In the genomic region with DNA sequence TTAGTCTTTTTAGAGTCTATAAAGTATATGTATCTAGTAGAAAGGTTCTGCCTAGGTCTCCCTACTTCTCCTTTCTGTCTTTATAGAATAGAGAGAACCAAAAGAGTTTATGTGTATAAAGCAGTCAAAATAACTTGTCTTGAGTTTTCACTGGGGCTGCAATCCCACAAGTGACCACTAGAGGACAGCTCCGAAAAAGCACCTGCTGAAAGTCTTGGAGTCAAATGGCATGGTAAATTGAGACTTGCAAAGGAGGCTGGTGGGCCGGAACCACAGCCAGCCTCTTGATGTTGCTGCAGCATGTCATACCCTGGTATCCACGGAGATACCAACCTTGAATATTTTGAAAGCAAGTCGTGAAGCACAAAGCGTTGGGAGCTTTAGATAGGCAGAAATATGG, we compare ENCODE assay signal across 9 mouse cellular contexts. TPM values are rescaled to one million over a fixed set of nuclear protein-coding genes. Genes with fewer than 3 reads are reported as not detected.
A peak's percentile ranks its signal among the peaks of the same experiment; 100 is the strongest.
DNase-seq lines count a peak whose midpoint lies in the region; ATAC-seq and TF ChIP-seq lines count a peak whose summit lies in the region.
"Had no signal": no experiment of that assay in that cellular context is flagged by ENCODE, and none has a peak within 500 bp of the region (broad histone marks: within the 10 kb centered on the region; RNA-seq: fewer than 3 reads in every experiment).

No protein-coding gene starts in this region.

- DNase-seq in cerebellum, adult 18-20 months: peak; percentile 18 to 55
- peak; percentile 8 for DNase-seq in 3134 (ENCODE audit: extremely low read depth, insufficient read length, low spot score)
- DNase-seq in embryo, embryonic 9.5 days (ENCODE audit: extremely low spot score): peak; percentile 51
- DNase-seq in kidney, postnatal 0 days (ENCODE audit: low spot score): peak; percentile 56
- peak; percentile 30 to 75 for DNase-seq in spleen, postnatal 4 days (ENCODE audit: low spot score in 2 of 2)

- no peak for ATAC-seq in cerebellum, adult (ENCODE audit: insufficient number of reproducible peaks, low FRiP score, low TSS enrichment)
- peak; percentile 63 for ATAC-seq in activated CD4-positive, CD25-positive, alpha-beta regulatory T cell, adult 4 months
- no peak for ATAC-seq in kidney, postnatal 0 days (replicated peaks; ENCODE audit: low FRiP score, low read depth)
- ATAC-seq in megakaryocyte, adult 5-6 weeks (ENCODE audit: poor library complexity, severe bottlenecking): peak; percentile 68

- H3K27me3 ChIP-seq in kidney, postnatal 0 days (ENCODE audit: insufficient read depth, low read length): no peaks in the 10 kb centered on the region

- H3K27ac ChIP-seq in kidney, postnatal 0 days: no peak overlapping the region

- peak; percentile 82 for TF ChIP-seq CTCF in kidney, postnatal 0 days (IDR thresholded peaks at IDR 0.05; ENCODE audit: low read depth)

- no peaks in the 10 kb centered on the region for H3K9me3 ChIP-seq in kidney, postnatal 0 days (replicated peaks; ENCODE audit: low read length)

- no peaks in the 10 kb centered on the region for H3K4me1 ChIP-seq in kidney, postnatal 0 days (replicated peaks; ENCODE audit: insufficient read depth, low read length)

- no peak overlapping the region for H3K4me2 ChIP-seq in kidney, postnatal 0 days (ENCODE audit: low read length)

- WGBS in kidney, postnatal 0 days: 25% methylated on average over 5 of the region's 5 CpGs

- no peaks in the 10 kb centered on the region for H3K36me3 ChIP-seq in kidney, postnatal 0 days (ENCODE audit: insufficient read depth, low read length)

- no peak overlapping the region for H3K9ac ChIP-seq in kidney, postnatal 0 days (ENCODE audit: low read depth, low read length)

- H3K4me3 ChIP-seq in kidney, postnatal 0 days (replicated peaks; ENCODE audit: low read depth, low read length): no peak overlapping the region

RNA-seq across cellular contexts. Expression of gene Nipal1, which starts 17.7 kb away (rescaled TPM):
- polyA plus RNA-seq in activated CD4-positive, CD25-positive, alpha-beta regulatory T cell, adult 4 months (2017; shearing (Covaris generic)): 10 to 100 TPM; 18.5 to 39.1 TPM
- 8.2 and 12.1 TPM in 2 replicates for polyA plus RNA-seq in kidney, postnatal 0 days (2015; fragmentation: Nextera tagmentation; extraction: Ambion mirVana)
- 0.02 and 0.30 TPM in 2 replicates for total RNA-seq in megakaryocyte, adult 5-6 weeks (2015)
- total RNA-seq in megakaryocyte, adult 5-6 weeks (2017): 1.1 and 1.6 TPM in 2 replicates

RNA-seq across cellular contexts. Expression of gene Cnga1, which starts 21.2 kb away (rescaled TPM):
- polyA plus RNA-seq in activated CD4-positive, CD25-positive, alpha-beta regulatory T cell, adult 4 months (2017; shearing (Covaris generic)): 1 to 10 TPM; 1.0 to 1.6 TPM
- 0.07 TPM in 1 of 2 replicates, not detected in the other for polyA plus RNA-seq in kidney, postnatal 0 days (2015; fragmentation: Nextera tagmentation; extraction: Ambion mirVana)
- 0.07 TPM in 1 of 2 replicates, not detected in the other for total RNA-seq in megakaryocyte, adult 5-6 weeks (2015)
- total RNA-seq in megakaryocyte, adult 5-6 weeks (2017): 0.18 and 0.61 TPM in 2 replicates
- polyA plus RNA-seq: large intestine, adult 2 months had no signal

Comparison
In these comparisons a context has a peak if more than half of its experiments do, and no peak if none do; other contexts are left out.
1. ATAC-seq: peak in activated CD4-positive, CD25-positive, alpha-beta regulatory T cell, adult 4 months (single experiment) and megakaryocyte, adult 5-6 weeks (single experiment); none in cerebellum, adult (single experiment) and kidney, postnatal 0 days (single experiment).
2. Peak in every context shown above with its lines, with median percentiles within 50 percentile points of each other: DNase-seq.